Mouse (Mus musculus) layer of hippocampus, adult 2 months (tissue): ENCODE results near the gene Gstt1. TPM values are rescaled to one million over a fixed set of nuclear protein-coding genes. Genes with fewer than 3 reads are reported as not detected.
"Not testable (repeated sequence)": the region's sequence is repeated elsewhere in the genome, so short reads cannot be mapped to it uniquely, and the experiment has no call there.

Experiments used
- DNase-seq, 2 experiments: peaks; one replicate each; pipeline ENCODE4 v3.0.0; 2022; ENCODE audit warnings: low spot score in 2 of 2
- H3K27ac ChIP-seq: fragments of 200-600 bp; 2 replicates; pipeline ENCODE4 v1.8.1; 2022
- H3K4me3 ChIP-seq: fragments of 200-600 bp; 2 replicates; pipeline ENCODE4 v1.8.1; 2022; ENCODE audit warnings: mild to moderate bottlenecking
- CTCF ChIP-seq: fragments of 200-600 bp; conservative IDR thresholded peaks from 2 replicates; pipeline ENCODE4 v1.8.1; 2022; ENCODE audit warnings: antibody characterized with exemption, mild to moderate bottlenecking, moderate library complexity
- total RNA-seq, 2 experiments: library from RNA; stranded (reverse); gene quantifications; 2 replicates each; pipeline ENCODE4 v1.2.3; 2021

Gstt1 gene
- total RNA-seq, 2 experiments from 2014 or later: 6.7 to 7.2 TPM

- peak within 1 kb of the TSS; percentile 75 for H3K4me3 ChIP-seq
- peak; percentile 83 to 88 for DNase-seq
- peak within 1 kb of the TSS; percentile 85 for H3K27ac ChIP-seq
- peak; percentile 54 for TF ChIP-seq CTCF
Measured at GRCm38 (mm10) chr10:75772795-75773664, 25.4 kb downstream of the Gstt1 start, which contains the start of gene Ddt. Gene Ddt (minus strand): TSS chr10:75773414.

GRCm38 (mm10) chr10:75767756-75768155, 30.6 kb downstream of the Gstt1 start:
- not testable (repeated sequence) for H3K4me3 ChIP-seq, DNase-seq, H3K27ac ChIP-seq

GRCm38 (mm10) chr10:75766856-75767255, 31.5 kb downstream of the Gstt1 start:
- DNase-seq: no peak
- H3K27ac ChIP-seq: no peak overlapping the region
- TF ChIP-seq CTCF: no peak
- no peak overlapping the region for H3K4me3 ChIP-seq

- Histone ChIP-seq H3K27ac (peak overlapping the region; percentile 77), H3K4me3 (peak overlapping the region; percentile 80)
- peak; percentile 84 for TF ChIP-seq CTCF
- DNase-seq: peak; percentile 37 to 60
Measured at GRCm38 (mm10) chr10:75764519-75765473, 33.6 kb downstream of the Gstt1 start.

- TF ChIP-seq CTCF: no peak
- Histone ChIP-seq H3K27ac (peak within 1 kb of the TSS; percentile 77), H3K4me3 (peak within 1 kb of the TSS; percentile 80)
- peak; percentile 98 for DNase-seq
Measured at GRCm38 (mm10) chr10:75763682-75764518, 34.5 kb downstream of the Gstt1 start, which contains the start of gene Cabin1. Gene Cabin1 (minus strand): TSS chr10:75764341.

GRCm38 (mm10) chr10:75762413-75762812, 36.0 kb downstream of the Gstt1 start:
- Histone ChIP-seq H3K27ac (no peak overlapping the region), H3K4me3 (no peak overlapping the region)
- no peak for TF ChIP-seq CTCF
- DNase-seq: no peak

GRCm38 (mm10) chr10:75760311-75760710, 38.1 kb downstream of the Gstt1 start:
- Histone ChIP-seq H3K27ac (no peak overlapping the region), H3K4me3 (no peak overlapping the region)
- TF ChIP-seq CTCF: peak; percentile 47
- no peak for DNase-seq

- DNase-seq: no peak
- no peak for TF ChIP-seq CTCF
- H3K27ac ChIP-seq: no peak overlapping the region
Measured at GRCm38 (mm10) chr10:75756719-75757118, 41.7 kb downstream of the Gstt1 start.

GRCm38 (mm10) chr10:75744017-75744416, 54.4 kb downstream of the Gstt1 start:
- H3K4me3 ChIP-seq: no peak overlapping the region
- peak; percentile 81 to 84 for DNase-seq
- TF ChIP-seq CTCF: peak; percentile 97
- H3K27ac ChIP-seq: peak overlapping the region; percentile 85

More at GRCm38 (mm10) chr10:75756719-75757118, 41.7 kb downstream of the Gstt1 start:
- H3K4me3 ChIP-seq: no peak overlapping the region

- DNase-seq: peak; percentile 75 to 83
- no peak for TF ChIP-seq CTCF
- Histone ChIP-seq H3K27ac (peak overlapping the region; percentile 85), H3K4me3 (peak overlapping the region; percentile 24; the same call in 1 of the 2 replicates)
Measured at GRCm38 (mm10) chr10:75743369-75743768, 55.0 kb downstream of the Gstt1 start.

GRCm38 (mm10) chr10:75740866-75741265, 57.5 kb downstream of the Gstt1 start:
- no peak overlapping the region for H3K4me3 ChIP-seq
- no peak overlapping the region for H3K27ac ChIP-seq
- no peak for DNase-seq
- TF ChIP-seq CTCF: no peak

Other genes with a start within 250 kb of the Gstt1 start
- 10 to 100 TPM in 1 of 2 experiments, 1 to 10 TPM in 1; 9.7 to 12.0 TPM for gene Lrrc75b, start 238.3 kb downstream of the Gstt1 start, total RNA-seq
- gene Ggt1, start 237.0 kb downstream of the Gstt1 start, total RNA-seq: 1 to 10 TPM; 2.7 to 4.5 TPM
- 1 to 10 TPM; 2.3 TPM for gene Ggt5, start 209.2 kb downstream of the Gstt1 start, total RNA-seq
- 1 to 10 TPM; 2.1 TPM for gene Susd2, start 154.6 kb downstream of the Gstt1 start, total RNA-seq
- gene Cabin1, start 34.2 kb downstream of the Gstt1 start, total RNA-seq: 10 to 100 TPM; 68.0 to 70.4 TPM
- 10 to 100 TPM; 42.3 to 46.4 TPM for gene Ddt, start 25.2 kb downstream of the Gstt1 start, total RNA-seq
- gene Gm20441, start 17.6 kb downstream of the Gstt1 start, total RNA-seq: under 1 TPM in 1 of 2 experiments, not detected in 1; 0.56 TPM
- gene Gstt3, start 17.2 kb downstream of the Gstt1 start, total RNA-seq: 1 to 10 TPM; 1.6 to 1.8 TPM
- not detected for gene Gstt4, start 24.0 kb upstream of the Gstt1 start, total RNA-seq
- 1 to 10 TPM; 4.7 TPM for gene Gstt2, start 38.8 kb upstream of the Gstt1 start, total RNA-seq
- gene Mif, start 61.7 kb upstream of the Gstt1 start, total RNA-seq: 100 to 1,000 TPM; 439 to 454 TPM
- 1 to 10 TPM; 3.2 to 5.0 TPM for gene Derl3, start 94.8 kb upstream of the Gstt1 start, total RNA-seq
- 10 to 100 TPM; 83.3 to 83.6 TPM for gene Smarcb1, start 123.0 kb upstream of the Gstt1 start, total RNA-seq
- gene Chchd10, start 134.5 kb upstream of the Gstt1 start, total RNA-seq: 100 to 1,000 TPM; 328 to 340 TPM
- gene Mmp11, start 137.9 kb upstream of the Gstt1 start, total RNA-seq: 1 to 10 TPM; 1.5 to 1.8 TPM
- gene Gm867, start 142.1 kb upstream of the Gstt1 start, total RNA-seq: under 1 TPM in 1 of 2 experiments, not detected in 1; 0.56 TPM
- gene Vpreb3, start 144.5 kb upstream of the Gstt1 start, total RNA-seq: not detected
- gene Gm5134, start 155.9 kb upstream of the Gstt1 start, total RNA-seq: not detected
- gene Zfp280b, start 234.1 kb upstream of the Gstt1 start, total RNA-seq: 10 to 100 TPM; 15.5 to 16.1 TPM